Mouse (Mus musculus) lung, embryonic 14.5 days (tissue): ENCODE measurements around the gene Togaram2. TPM values are rescaled to one million over a fixed set of nuclear protein-coding genes. Genes with fewer than 3 reads are reported as not detected.

ENCODE experiments used
- ATAC-seq: fragments of 200-750 bp; cut with Nextera tagmentation; 2 replicates; pipeline ENCODE4 v1.8.0; 2017; ENCODE audit warnings: mild to moderate bottlenecking, moderate TSS enrichment, moderate library complexity; ENCODE audit not compliant: insufficient read depth
- DNase-seq: peaks from one replicate; pipeline ENCODE4 v3.0.0-alpha.2; 2015
- H3K27ac ChIP-seq: fragments of 300-500 bp; sonication (generic); 2 replicates; pipeline ENCODE4 v1.5.1; 2014; ENCODE audit warnings: low read depth, mild to moderate bottlenecking, moderate library complexity
- H3K27me3 ChIP-seq: fragments of 300-500 bp; sonication (generic); 2 replicates; pipeline ENCODE4 v1.6.1; 2014; ENCODE audit warnings: low read length, control low read depth; ENCODE audit not compliant: insufficient read depth
- H3K36me3 ChIP-seq: fragments of 300-500 bp; sonication (generic); 2 replicates; pipeline ENCODE4 v1.6.1; 2014; ENCODE audit warnings: control low read depth; ENCODE audit not compliant: insufficient read depth
- H3K4me1 ChIP-seq: fragments of 300-500 bp; sonication (generic); 2 replicates; pipeline ENCODE4 v1.6.1; 2014; ENCODE audit warnings: antibody characterized with exemption, control low read depth; ENCODE audit not compliant: insufficient read depth
- H3K4me2 ChIP-seq: fragments of 300-500 bp; sonication (generic); 2 replicates; pipeline ENCODE4 v1.6.1; 2014; ENCODE audit warnings: mild to moderate bottlenecking
- H3K4me3 ChIP-seq: fragments of 300-500 bp; sonication (generic); 2 replicates; pipeline ENCODE4 v1.5.1; 2014; ENCODE audit warnings: low read depth, low read length
- H3K9ac ChIP-seq: fragments of 300-500 bp; sonication (generic); 2 replicates; pipeline ENCODE4 v1.6.1; 2014
- H3K9me3 ChIP-seq: fragments of 300-500 bp; sonication (generic); 2 replicates; pipeline ENCODE4 v1.6.1; 2016; ENCODE audit warnings: low read depth, low read length, control low read depth
- CTCF ChIP-seq: IDR thresholded peaks from 2 replicates; pipeline ENCODE4 v1.5.1; 2016; ENCODE audit warnings: antibody characterized with exemption, low read depth
- WGBS: fragments of 180-500 bp; shearing (Covaris S2); extraction: QIAGEN DNeasy Blood & Tissue Kit; methylation state at CpG from one replicate; pipeline ENCODE4 v1.1.7; 2014; 5-methylcytosine and 5-hydroxymethylcytosine counted together
- polyA plus RNA-seq: library from polyadenylated mRNA; unstranded; fragments of >200 nt; fragmentation: Nextera tagmentation; extraction: Ambion mirVana; gene quantifications from 2 replicates; pipeline ENCODE4 v1.2.1, GENCODE M21; 2014

The Togaram2 gene
- polyA plus RNA-seq, 1 experiment from 2014 or later: 0.51 TPM

DNA sequence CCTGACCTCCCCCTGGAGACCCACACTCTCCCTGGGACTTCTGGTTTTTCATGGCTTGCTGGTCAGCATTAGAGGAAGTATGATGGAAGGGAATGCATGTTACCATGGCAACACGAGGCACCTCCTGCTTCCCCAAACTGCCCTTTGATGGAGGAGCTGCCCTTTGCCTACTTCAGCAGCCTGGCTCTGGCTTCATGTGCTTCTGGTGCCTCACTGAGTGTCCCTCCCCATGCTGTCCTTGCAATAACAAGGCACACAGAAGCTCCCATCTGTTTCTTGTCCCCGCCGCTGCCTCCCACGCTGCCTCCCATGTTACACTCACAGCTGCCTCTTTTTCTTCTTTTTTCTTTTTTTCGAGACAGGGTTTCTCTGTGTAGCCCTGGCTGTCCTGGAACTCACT, 20.3 kb downstream of the Togaram2 start:
- Histone ChIP-seq H3K36me3 (no peaks in the 10 kb centered on the region), H3K9me3 (no peaks in the 10 kb centered on the region), H3K4me2 (no peak overlapping the region), H3K9ac (no peak overlapping the region), H3K27me3 (no peaks in the 10 kb centered on the region), H3K4me1 (peaks cover 8% of the 10 kb centered on the region), H3K4me3 (no peak overlapping the region), H3K27ac (no peak overlapping the region)
- 37% methylated on average over 5 of the region's 5 CpGs for WGBS
- ATAC-seq (no peak), DNase-seq (peak; percentile 66)
- no peak for TF ChIP-seq CTCF

DNA sequence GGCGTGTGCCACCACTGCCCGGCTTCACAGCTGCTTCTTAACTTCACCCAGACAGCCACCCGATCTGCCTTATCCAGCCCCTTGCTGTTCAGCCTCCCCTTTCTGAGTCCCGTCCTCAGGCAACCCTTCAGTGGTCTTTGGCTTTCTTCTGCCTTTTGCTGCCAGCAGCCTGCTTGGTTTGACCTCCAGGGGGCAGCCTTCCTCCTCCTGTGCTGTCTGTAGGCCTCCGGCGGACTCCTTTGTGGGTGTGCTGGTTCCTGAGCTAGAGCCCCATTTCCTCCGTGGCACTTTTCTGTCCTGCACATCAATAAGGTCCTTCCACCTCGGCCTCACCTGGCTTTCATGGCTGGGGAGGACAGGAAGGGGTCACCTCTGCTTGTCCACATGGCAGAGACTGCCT, 20.7 kb downstream of the Togaram2 start:
- no peaks in the 10 kb centered on the region for H3K27me3 ChIP-seq
- no peak overlapping the region for H3K4me3 ChIP-seq
- 62% methylated on average over 8 of the region's 8 CpGs for WGBS
- peak; percentile 56 for TF ChIP-seq CTCF
- H3K27ac ChIP-seq: no peak overlapping the region
- no peak for ATAC-seq
- no peaks in the 10 kb centered on the region for H3K36me3 ChIP-seq
- no peak overlapping the region for H3K9ac ChIP-seq
- peak; percentile 34 for DNase-seq
- peaks cover 8% of the 10 kb centered on the region for H3K4me1 ChIP-seq
- H3K9me3 ChIP-seq: no peaks in the 10 kb centered on the region
- no peak overlapping the region for H3K4me2 ChIP-seq

DNA sequence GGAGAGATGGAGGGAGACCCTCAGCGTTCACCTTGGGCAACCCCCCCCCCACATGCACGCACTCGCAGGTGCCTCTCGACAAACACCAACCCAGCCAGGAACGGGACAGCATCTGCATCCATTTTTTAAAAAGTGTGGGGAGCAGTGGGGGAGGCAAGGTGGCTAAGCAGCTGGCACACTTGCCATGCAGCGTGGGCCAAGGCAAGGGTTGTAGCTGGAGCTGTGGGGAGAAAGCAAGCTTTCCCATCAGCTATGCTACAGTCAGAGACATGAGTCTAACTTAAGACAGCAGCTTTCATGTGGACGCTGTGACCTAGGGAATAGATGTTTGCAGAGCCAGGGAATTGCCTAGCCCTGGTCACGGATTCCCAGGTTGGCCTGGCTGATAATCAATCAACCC, 22.1 kb downstream of the Togaram2 start:
- WGBS: 74% methylated on average over 8 of the region's 8 CpGs
- no peaks in the 10 kb centered on the region for H3K36me3 ChIP-seq
- no peak for ATAC-seq
- H3K4me2 ChIP-seq: no peak overlapping the region
- H3K27ac ChIP-seq: no peak overlapping the region
- H3K4me3 ChIP-seq: no peak overlapping the region
- H3K9ac ChIP-seq: no peak overlapping the region
- no peaks in the 10 kb centered on the region for H3K9me3 ChIP-seq
- H3K4me1 ChIP-seq: peaks cover 8% of the 10 kb centered on the region
- no peaks in the 10 kb centered on the region for H3K27me3 ChIP-seq
- DNase-seq: no peak
- no peak for TF ChIP-seq CTCF

DNA sequence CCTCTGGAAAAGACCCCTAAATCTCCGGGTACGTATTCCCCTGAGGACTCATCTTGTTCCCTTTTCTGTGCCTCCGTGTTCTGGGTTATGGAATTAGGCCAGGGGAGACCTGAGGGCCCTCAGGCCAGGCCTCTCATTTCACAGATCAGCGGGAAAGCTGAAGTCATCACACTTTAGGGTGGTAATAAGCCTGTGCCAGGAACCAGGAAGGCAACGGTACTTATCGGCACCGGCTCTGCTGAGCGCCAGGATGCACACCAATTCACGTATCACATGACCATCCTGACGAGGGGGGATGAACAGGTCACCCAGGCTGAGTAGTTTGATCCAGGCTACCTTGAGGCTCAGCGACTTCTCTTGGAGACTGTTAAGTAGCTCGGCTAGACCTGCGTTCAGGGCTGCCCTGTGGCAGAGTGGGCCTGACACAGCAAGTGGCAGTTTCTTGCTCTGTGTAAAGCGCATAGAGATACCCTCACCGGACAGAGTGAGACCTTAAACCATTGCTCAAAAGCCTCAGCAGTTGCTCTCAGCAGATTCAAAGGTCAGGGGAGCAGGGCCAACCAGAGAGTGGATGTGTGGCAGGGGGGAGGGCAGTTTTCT, 22.8 kb downstream of the Togaram2 start:
- WGBS: 73% methylated on average over 15 of the region's 15 CpGs
- no peaks in the 10 kb centered on the region for H3K9me3 ChIP-seq
- no peak overlapping the region for H3K4me3 ChIP-seq
- peaks cover 8% of the 10 kb centered on the region for H3K4me1 ChIP-seq
- no peak overlapping the region for H3K9ac ChIP-seq
- H3K4me2 ChIP-seq: no peak overlapping the region
- H3K36me3 ChIP-seq: no peaks in the 10 kb centered on the region
- DNase-seq (no peak), ATAC-seq (no peak)
- H3K27ac ChIP-seq: no peak overlapping the region
- H3K27me3 ChIP-seq: no peaks in the 10 kb centered on the region
- no peak for TF ChIP-seq CTCF

DNA sequence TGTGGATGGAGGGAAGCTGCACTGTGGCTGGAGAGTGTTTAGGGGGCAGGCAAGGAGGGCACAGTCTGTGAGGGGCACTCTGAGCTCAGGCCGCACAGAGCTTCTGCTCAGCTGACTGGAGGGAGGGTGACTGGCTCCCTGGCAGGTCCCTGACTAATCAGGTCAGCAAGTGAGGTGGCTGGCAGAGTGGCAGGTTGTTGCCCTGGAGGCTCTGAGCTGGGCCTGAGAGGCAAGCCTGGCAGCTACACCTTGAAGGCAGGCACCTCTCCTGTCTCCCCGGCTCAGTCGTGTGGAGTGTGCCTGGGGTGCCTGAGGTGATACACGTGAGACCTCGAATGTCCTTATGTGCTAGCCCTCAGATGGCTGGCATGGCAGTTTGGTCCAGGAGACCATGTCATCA, 23.3 kb downstream of the Togaram2 start:
- Histone ChIP-seq H3K4me1 (peaks cover 4% of the 10 kb centered on the region), H3K9ac (no peak overlapping the region), H3K36me3 (no peaks in the 10 kb centered on the region), H3K27me3 (no peaks in the 10 kb centered on the region), H3K4me3 (no peak overlapping the region), H3K4me2 (no peak overlapping the region), H3K9me3 (no peaks in the 10 kb centered on the region), H3K27ac (no peak overlapping the region)
- WGBS: 62% methylated on average over 5 of the region's 5 CpGs
- TF ChIP-seq CTCF: no peak
- DNase-seq: no peak
- ATAC-seq: no peak

DNA sequence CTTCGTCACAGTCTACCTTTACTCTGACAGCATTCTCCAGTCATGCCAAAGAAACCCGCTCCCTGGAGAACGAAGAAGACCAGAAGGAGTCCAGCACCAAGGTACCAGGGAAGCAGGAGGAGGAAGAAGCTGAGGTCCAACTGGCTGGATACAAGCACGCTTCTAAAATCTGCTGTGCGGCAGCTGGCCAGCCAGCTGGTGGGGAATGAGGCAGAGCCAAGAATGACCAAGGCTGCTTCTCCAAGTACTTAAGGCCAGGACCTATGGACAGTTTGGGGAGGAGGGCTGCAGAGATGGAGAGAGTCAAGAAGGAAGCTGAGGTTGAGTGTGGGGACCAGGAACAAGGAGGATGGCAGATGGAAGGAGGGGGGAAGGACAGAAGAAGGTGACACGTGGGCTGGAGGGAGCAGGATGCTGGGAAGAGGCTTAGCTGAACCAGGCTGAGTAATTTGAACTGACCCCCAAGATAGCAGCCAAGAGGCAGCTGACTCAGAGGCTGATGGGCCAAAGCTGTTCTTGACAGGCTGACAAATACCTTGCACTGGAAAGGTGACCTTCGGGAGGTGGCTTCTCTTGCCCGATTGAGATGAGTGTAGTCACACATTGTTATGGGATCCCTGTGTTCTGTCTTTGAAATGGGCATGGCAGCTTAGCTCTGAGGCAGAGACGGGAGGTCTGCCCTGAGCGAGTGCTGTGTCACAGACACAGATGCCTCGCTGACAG, 25.0 kb downstream of the Togaram2 start:
- WGBS: 44% methylated on average over 11 of the region's 11 CpGs
- peak; percentile 71 for DNase-seq
- Histone ChIP-seq H3K27me3 (no peaks in the 10 kb centered on the region), H3K9ac (no peak overlapping the region), H3K36me3 (no peaks in the 10 kb centered on the region), H3K4me2 (no peak overlapping the region), H3K4me1 (no peaks in the 10 kb centered on the region), H3K9me3 (no peaks in the 10 kb centered on the region), H3K27ac (no peak overlapping the region), H3K4me3 (no peak overlapping the region)
- TF ChIP-seq CTCF: no peak
- ATAC-seq: peak; percentile 75; the same call in 1 of the 2 replicates

DNA sequence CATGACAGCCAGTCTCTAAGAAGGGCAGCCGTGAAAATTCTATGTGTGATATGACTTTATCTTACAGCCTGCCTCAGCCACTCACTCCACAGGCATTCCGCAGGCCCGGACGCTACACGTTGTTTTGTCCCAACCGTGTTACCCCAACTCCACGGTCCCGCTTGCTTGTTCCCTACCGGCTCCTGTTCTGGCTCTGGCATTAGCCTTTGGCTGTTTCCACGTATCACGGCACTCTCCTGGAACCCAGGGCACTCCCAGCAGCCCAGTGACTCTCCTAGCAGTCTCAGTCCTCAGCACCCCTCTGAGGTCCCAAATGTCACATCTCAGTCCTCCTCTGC, 25.5 kb downstream of the Togaram2 start:
- peak; percentile 62 for DNase-seq
- ATAC-seq: no peak
- Histone ChIP-seq H3K36me3 (no peaks in the 10 kb centered on the region), H3K4me2 (no peak overlapping the region), H3K9ac (no peak overlapping the region), H3K9me3 (no peaks in the 10 kb centered on the region), H3K4me3 (no peak overlapping the region), H3K27me3 (no peaks in the 10 kb centered on the region), H3K27ac (no peak overlapping the region), H3K4me1 (no peaks in the 10 kb centered on the region)
- TF ChIP-seq CTCF: no peak
- WGBS: 43% methylated on average over 11 of the region's 11 CpGs
